Mouse (Mus musculus): Measurements from ENCODE around the gene 2010111I01Rik.

DNA sequence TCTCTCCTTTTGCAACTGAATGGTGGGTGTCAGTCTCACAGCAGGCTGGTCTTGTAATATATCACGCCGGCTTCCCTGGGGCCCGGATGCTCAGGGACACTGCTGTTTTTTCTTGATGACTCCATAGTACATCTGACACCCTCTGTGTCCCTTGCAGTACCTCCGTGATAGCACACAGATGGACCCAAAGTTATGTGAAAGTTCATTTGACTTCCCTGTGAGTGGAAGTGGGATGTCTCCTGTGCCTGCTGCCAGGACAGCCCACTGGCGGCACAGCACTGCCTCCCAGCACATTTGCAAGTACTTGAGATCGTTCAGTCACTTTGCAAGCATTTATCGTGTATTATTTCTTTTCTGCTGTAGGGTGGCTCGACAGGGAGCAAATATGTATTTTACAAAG, 315.1 kb downstream of the 2010111I01Rik start:
- TF ChIP-seq CTCF (IDR thresholded peaks at IDR 0.05; ENCODE audit: low read depth, low read length) (no peak), POLR2A (IDR thresholded peaks at IDR 0.05; ENCODE audit: borderline replicate concordance, low read depth, low read length) (no peak)

Measured in bone marrow macrophage, adult 2 months (primary cell).